Mouse (Mus musculus): ENCODE results near the gene Mllt6. TPM values are rescaled to one million over a fixed set of nuclear protein-coding genes. Genes with fewer than 3 reads are reported as not detected.
A peak's percentile ranks its signal among the peaks of the same experiment; 100 is the strongest.

Gene Mllt6
- total RNA-seq, 1 experiment = 113 TPM

- in situ Hi-C loops (cut with MboI; ENCODE audit: low sequenced_read_pairs in 2 of 2, unreplicated experiment in 2 of 2) = no loop called here
- peak overlapping the region; percentile 86 to 91 for H3K4me3 ChIP-seq (ENCODE audit: insufficient read depth in 1 of 2, low read depth in 1 of 2, low read length in 2 of 2, poor library complexity in 1 of 2, severe bottlenecking in 1 of 2)
- TF ChIP-seq ZC3H11A (IDR thresholded peaks at IDR 0.05; ENCODE audit: borderline replicate concordance, low read depth, low read length) = no peak
- TF ChIP-seq ZNF384 (IDR thresholded peaks at IDR 0.05; ENCODE audit: low read depth, low read length) = no peak
- no peak for TF ChIP-seq CHD2 (IDR thresholded peaks at IDR 0.05; ENCODE audit: low read depth, low read length)
- peak overlapping the region; percentile 100; the same call in 1 of the 2 replicates for H3K27ac ChIP-seq (ENCODE audit: insufficient read depth, low read depth, low read length, poor library complexity, severe bottlenecking)
- peaks cover 14 to 36% of the 10 kb centered on the region in 2 experiments for H3K4me1 ChIP-seq (ENCODE audit: control insufficient read depth in 2 of 2, insufficient read depth in 2 of 2, low read length in 2 of 2, poor library complexity in 1 of 2)
- peaks cover 46% of the 10 kb centered on the region for H3K36me3 ChIP-seq (ENCODE audit: control insufficient read depth, insufficient read depth, low read length, poor library complexity, severe bottlenecking)
- H3K9me3 ChIP-seq (ENCODE audit: control insufficient read depth, insufficient read depth, low read depth, low read length) = no peaks in the 10 kb centered on the region
- no peak for DNase-seq (ENCODE audit: low read depth, low spot score)
- peak overlapping the region; percentile 96 for H3K9ac ChIP-seq (ENCODE audit: insufficient read depth, low read depth, low read length, poor library complexity, severe bottlenecking)
Observed at GRCm38 (mm10) chr11:97665431-97665830, 2.2 kb downstream of the Mllt6 start.

- DNase-seq (ENCODE audit: low read depth, low spot score) = no peak
- in situ Hi-C loops (cut with MboI; ENCODE audit: low sequenced_read_pairs in 2 of 2, unreplicated experiment in 2 of 2) = no loop called here
- Histone ChIP-seq H3K4me1 (ENCODE audit: control insufficient read depth in 2 of 2, insufficient read depth in 2 of 2, low read length in 2 of 2, poor library complexity in 1 of 2) (peaks cover 11 to 41% of the 10 kb centered on the region in 2 experiments), H3K36me3 (ENCODE audit: control insufficient read depth, insufficient read depth, low read length, poor library complexity, severe bottlenecking) (peaks cover 51% of the 10 kb centered on the region), H3K27ac (ENCODE audit: insufficient read depth, low read depth, low read length, poor library complexity, severe bottlenecking) (peak overlapping the region; percentile 100; the same call in 1 of the 2 replicates), H3K9me3 (ENCODE audit: control insufficient read depth, insufficient read depth, low read depth, low read length) (no peaks in the 10 kb centered on the region), H3K4me3 (ENCODE audit: insufficient read depth in 1 of 2, low read depth in 1 of 2, low read length in 2 of 2, poor library complexity in 1 of 2, severe bottlenecking in 1 of 2) (peak overlapping the region; percentile 86 to 91), H3K9ac (ENCODE audit: insufficient read depth, low read depth, low read length, poor library complexity, severe bottlenecking) (peak overlapping the region; percentile 96; the same call in 1 of the 2 replicates)
- TF ChIP-seq MAFK (IDR thresholded peaks at IDR 0.05; ENCODE audit: insufficient read depth, low read depth, low read length) (no peak), ZNF384 (IDR thresholded peaks at IDR 0.05; ENCODE audit: low read depth, low read length) (no peak), HCFC1 (IDR thresholded peaks at IDR 0.05; ENCODE audit: borderline replicate concordance, insufficient read depth, low read length) (no peak), ZC3H11A (IDR thresholded peaks at IDR 0.05; ENCODE audit: borderline replicate concordance, low read depth, low read length) (no peak), CHD2 (IDR thresholded peaks at IDR 0.05; ENCODE audit: low read depth, low read length) (no peak)
Observed at GRCm38 (mm10) chr11:97666221-97666620, 3.0 kb downstream of the Mllt6 start.

GRCm38 (mm10) chr11:97666794-97667193 lies 3.6 kb downstream of the Mllt6 start:
- DNase-seq (ENCODE audit: low read depth, low spot score) = no peak
- Histone ChIP-seq H3K9ac (ENCODE audit: insufficient read depth, low read depth, low read length, poor library complexity, severe bottlenecking) (peak overlapping the region; percentile 76), H3K27ac (ENCODE audit: insufficient read depth, low read depth, low read length, poor library complexity, severe bottlenecking) (peak overlapping the region; percentile 52), H3K9me3 (ENCODE audit: control insufficient read depth, insufficient read depth, low read depth, low read length) (no peaks in the 10 kb centered on the region), H3K36me3 (ENCODE audit: control insufficient read depth, insufficient read depth, low read length, poor library complexity, severe bottlenecking) (peaks cover 56% of the 10 kb centered on the region), H3K4me1 (ENCODE audit: control insufficient read depth in 2 of 2, insufficient read depth in 2 of 2, low read length in 2 of 2, poor library complexity in 1 of 2) (peaks cover 15 to 43% of the 10 kb centered on the region in 2 experiments), H3K4me3 (ENCODE audit: insufficient read depth in 1 of 2, low read depth in 1 of 2, low read length in 2 of 2, poor library complexity in 1 of 2, severe bottlenecking in 1 of 2) (peak overlapping the region; percentile 6 to 91; a peak in 3 of 4 replicates)
- in situ Hi-C loops (cut with MboI; ENCODE audit: low sequenced_read_pairs in 2 of 2, unreplicated experiment in 2 of 2) = no loop called here
- no peak for TF ChIP-seq ZNF384 (IDR thresholded peaks at IDR 0.05; ENCODE audit: low read depth, low read length)

GRCm38 (mm10) chr11:97668160-97668559 lies 4.9 kb downstream of the Mllt6 start:
- H3K9me3 ChIP-seq (ENCODE audit: control insufficient read depth, insufficient read depth, low read depth, low read length) = no peaks in the 10 kb centered on the region
- H3K4me1 ChIP-seq (ENCODE audit: control insufficient read depth in 2 of 2, insufficient read depth in 2 of 2, low read length in 2 of 2, poor library complexity in 1 of 2) = peaks cover 25 to 56% of the 10 kb centered on the region in 2 experiments
- no peak for TF ChIP-seq CHD2 (IDR thresholded peaks at IDR 0.05; ENCODE audit: low read depth, low read length)
- no peak for TF ChIP-seq ZC3H11A (IDR thresholded peaks at IDR 0.05; ENCODE audit: borderline replicate concordance, low read depth, low read length)
- TF ChIP-seq HCFC1 (IDR thresholded peaks at IDR 0.05; ENCODE audit: borderline replicate concordance, insufficient read depth, low read length) = no peak
- no peak for TF ChIP-seq MAFK (IDR thresholded peaks at IDR 0.05; ENCODE audit: insufficient read depth, low read depth, low read length)
- in situ Hi-C loops (cut with MboI; ENCODE audit: low sequenced_read_pairs in 2 of 2, unreplicated experiment in 2 of 2) = no loop called here
- H3K36me3 ChIP-seq (ENCODE audit: control insufficient read depth, insufficient read depth, low read length, poor library complexity, severe bottlenecking) = peaks cover 70% of the 10 kb centered on the region
- no peak for DNase-seq (ENCODE audit: low read depth, low spot score)
- peak overlapping the region; percentile 41; the same call in 1 of the 2 replicates for H3K9ac ChIP-seq (ENCODE audit: insufficient read depth, low read depth, low read length, poor library complexity, severe bottlenecking)
- 0 out of 2 replicates have a peak overlapping the region, but pooled peaks have one; percentile 27 for H3K27ac ChIP-seq (ENCODE audit: insufficient read depth, low read depth, low read length, poor library complexity, severe bottlenecking)
- H3K4me3 ChIP-seq (ENCODE audit: insufficient read depth in 1 of 2, low read depth in 1 of 2, low read length in 2 of 2, poor library complexity in 1 of 2, severe bottlenecking in 1 of 2) = peak overlapping the region in 1 of 2 experiments; percentile 51; a peak in 1 of 4 replicates

- in situ Hi-C loops (cut with MboI; ENCODE audit: low sequenced_read_pairs in 2 of 2, unreplicated experiment in 2 of 2) = no loop called here
- Histone ChIP-seq H3K9me3 (ENCODE audit: control insufficient read depth, insufficient read depth, low read depth, low read length) (no peaks in the 10 kb centered on the region), H3K4me1 (ENCODE audit: control insufficient read depth in 2 of 2, insufficient read depth in 2 of 2, low read length in 2 of 2, poor library complexity in 1 of 2) (peaks cover 25 to 64% of the 10 kb centered on the region in 2 experiments), H3K36me3 (ENCODE audit: control insufficient read depth, insufficient read depth, low read length, poor library complexity, severe bottlenecking) (peaks cover 81% of the 10 kb centered on the region), H3K9ac (ENCODE audit: insufficient read depth, low read depth, low read length, poor library complexity, severe bottlenecking) (peak overlapping the region; percentile 59), H3K27ac (ENCODE audit: insufficient read depth, low read depth, low read length, poor library complexity, severe bottlenecking) (peak overlapping the region; percentile 84), H3K4me3 (ENCODE audit: insufficient read depth in 1 of 2, low read depth in 1 of 2, low read length in 2 of 2, poor library complexity in 1 of 2, severe bottlenecking in 1 of 2) (peak overlapping the region; percentile 30 to 51; a peak in 3 of 4 replicates)
- no peak for DNase-seq (ENCODE audit: low read depth, low spot score)
- no peak for TF ChIP-seq HCFC1 (IDR thresholded peaks at IDR 0.05; ENCODE audit: borderline replicate concordance, insufficient read depth, low read length)
- no peak for TF ChIP-seq MAFK (IDR thresholded peaks at IDR 0.05; ENCODE audit: insufficient read depth, low read depth, low read length)
- TF ChIP-seq ZNF384 (IDR thresholded peaks at IDR 0.05; ENCODE audit: low read depth, low read length) = no peak
- TF ChIP-seq CHD2 (IDR thresholded peaks at IDR 0.05; ENCODE audit: low read depth, low read length) = no peak
- TF ChIP-seq ZC3H11A (IDR thresholded peaks at IDR 0.05; ENCODE audit: borderline replicate concordance, low read depth, low read length) = no peak
Observed at GRCm38 (mm10) chr11:97669268-97669667, 6.1 kb downstream of the Mllt6 start.

Measured in ES-E14 (cell line).